10 mouse cellular contexts compared by ENCODE assay signal in genomic region chr1:40544650-40545049, GRCm38 (mm10). TPM values are rescaled to one million over a fixed set of nuclear protein-coding genes. Genes with fewer than 3 reads are reported as not detected.
DNase-seq lines count a peak whose midpoint lies in the region; ATAC-seq lines count a peak whose summit lies in the region.
"Had no signal": no experiment of that assay in that cellular context is flagged by ENCODE, and none has a peak within 500 bp of the region (broad histone marks: within the 10 kb centered on the region; RNA-seq: fewer than 3 reads in every experiment).

No protein-coding gene starts in this region.

- intact Hi-C loops in heart, postnatal 14 days (cut with DNase I), result loop anchor here (5.0 to 10.0 kb wide), 3 partner anchors 427 to 930 kb away; no protein-coding TSS in a partner anchor
- intact Hi-C loops in left cerebral cortex, postnatal 10 days (cut with DNase I), result loop anchor here (1.0 to 5.0 kb wide), 2 partner anchors 429 to 542 kb away; no protein-coding TSS in a partner anchor

- no peak overlapping the region for H3K4me2 ChIP-seq in midbrain, embryonic 13.5 days (replicated peaks)
- H3K4me2 ChIP-seq: neural tube, embryonic 12.5 days had no signal

- H3K9ac ChIP-seq in midbrain, embryonic 13.5 days (replicated peaks), result no peak overlapping the region
- H3K9ac ChIP-seq: neural tube, embryonic 12.5 days had no signal

- no peaks in the 10 kb centered on the region for H3K4me1 ChIP-seq in midbrain, embryonic 10.5 days
- H3K4me1 ChIP-seq in midbrain, embryonic 13.5 days (replicated peaks), result peaks cover 13% of the 10 kb centered on the region; the same call in 1 of the 2 replicates
- H3K4me1 ChIP-seq: neural tube, embryonic 12.5 days had no signal

- no peaks in the 10 kb centered on the region for H3K36me3 ChIP-seq in midbrain, embryonic 10.5 days
- H3K36me3 ChIP-seq in midbrain, embryonic 13.5 days, result no peaks in the 10 kb centered on the region
- H3K36me3 ChIP-seq: neural tube, embryonic 12.5 days had no signal

- no peaks in the 10 kb centered on the region for H3K9me3 ChIP-seq in midbrain, embryonic 10.5 days (replicated peaks)
- H3K9me3 ChIP-seq in midbrain, embryonic 13.5 days, result no peaks in the 10 kb centered on the region
- H3K9me3 ChIP-seq: neural tube, embryonic 12.5 days had no signal

- no peak for ATAC-seq in midbrain, embryonic 13.5 days
- peak; percentile 63; the same call in 1 of the 2 replicates for ATAC-seq in common myeloid progenitor, adult 5-6 weeks (replicated peaks; ENCODE audit: low read depth, poor library complexity, severe bottlenecking)

- DNase-seq in midbrain, embryonic 10.5 days (ENCODE audit: low spot score), result peak; percentile 34
- DNase-seq in R1 (ENCODE audit: low read depth, low spot score), result peak; percentile 49
- peak; percentile 54 to 79 for DNase-seq in heart, postnatal 14 days
- DNase-seq in left cerebral cortex, postnatal 10 days (ENCODE audit: extremely low spot score in 1 of 2, low spot score in 2 of 2), result peak; percentile 58 to 72
- peak; percentile 65 to 67 for DNase-seq in natural killer cell, adult 2 months (ENCODE audit: low spot score in 2 of 2)
- peak; percentile 65 for DNase-seq in urinary bladder, postnatal 25 days (ENCODE audit: low spot score)

- no peak overlapping the region for H3K27ac ChIP-seq in midbrain, embryonic 10.5 days (replicated peaks)
- no peak overlapping the region for H3K27ac ChIP-seq in midbrain, embryonic 13.5 days
- H3K27ac ChIP-seq: neural tube, embryonic 12.5 days had no signal

- H3K27me3 ChIP-seq in midbrain, embryonic 10.5 days (ENCODE audit: low read depth, poor library complexity, severe bottlenecking), result no peaks in the 10 kb centered on the region
- H3K27me3 ChIP-seq in midbrain, embryonic 13.5 days, result no peaks in the 10 kb centered on the region
- H3K27me3 ChIP-seq: neural tube, embryonic 12.5 days had no signal

- H3K4me3 ChIP-seq in midbrain, embryonic 10.5 days, result no peak overlapping the region
- no peak overlapping the region for H3K4me3 ChIP-seq in midbrain, embryonic 13.5 days (replicated peaks)
- H3K4me3 ChIP-seq: neural tube, embryonic 12.5 days had no signal

- 1% methylated on average over 2 of the region's 2 CpGs for WGBS in midbrain, embryonic 10.5 days
- WGBS in midbrain, embryonic 13.5 days, result 0% methylated on average over 2 of the region's 2 CpGs

RNA-seq across cellular contexts. Expression of gene Il18rap, which starts 29.5 kb away (rescaled TPM):
- polyA plus RNA-seq in midbrain, embryonic 10.5 days (2016; fragmentation: Nextera tagmentation; extraction: Ambion mirVana), result 0.10 TPM in 1 of 2 replicates, not detected in the other
- 0.13 TPM in 1 of 2 replicates, not detected in the other for polyA plus RNA-seq in midbrain, embryonic 13.5 days (2015; fragmentation: Nextera tagmentation; extraction: Ambion mirVana)
- total RNA-seq in common myeloid progenitor, adult 5-6 weeks (2017), result 12.3 and 14.8 TPM in 2 replicates
- total RNA-seq in heart, postnatal 14 days (2021), result under 1 TPM; 0.07 to 0.17 TPM
- under 1 TPM in 1 of 2 experiments, not detected in 1; 0.15 TPM for total RNA-seq in left cerebral cortex, postnatal 10 days (2021)
- total RNA-seq: gastrocnemius, postnatal 36 days had no signal

RNA-seq across cellular contexts. Expression of gene Slc9a4, which starts 35.2 kb away (rescaled TPM):
- not detected in 2 replicates for polyA plus RNA-seq in midbrain, embryonic 10.5 days (2016; fragmentation: Nextera tagmentation; extraction: Ambion mirVana)
- polyA plus RNA-seq in midbrain, embryonic 13.5 days (2015; fragmentation: Nextera tagmentation; extraction: Ambion mirVana), result not detected in 2 replicates
- total RNA-seq in common myeloid progenitor, adult 5-6 weeks (2017), result not detected in 2 replicates
- total RNA-seq in heart, postnatal 14 days (2021), result under 1 TPM; 0.05 to 0.14 TPM
- under 1 TPM; 0.49 to 0.88 TPM for total RNA-seq in left cerebral cortex, postnatal 10 days (2021)
- polyA plus RNA-seq: neural tube, embryonic 12.5 days had no signal

Comparison
In these comparisons a context has a peak if more than half of its experiments do, and no peak if none do; other contexts are left out.
1. RNA of gene Il18rap, which starts 29.5 kb away (total RNA-seq): 12.3 to 14.8 TPM in common myeloid progenitor, adult 5-6 weeks; 0.07 to 0.17 TPM in heart, postnatal 14 days and 0.15 TPM in left cerebral cortex, postnatal 10 days; every median in the first group is over 10 times any median in the second.
2. Peak in every context shown above with its lines, with median percentiles within 50 percentile points of each other: DNase-seq.